Mouse (Mus musculus) layer of hippocampus, adult 18-20 months (tissue): ENCODE data around the gene Naa16. TPM values are rescaled to one million over a fixed set of nuclear protein-coding genes. Genes with fewer than 3 reads are reported as not detected.

ENCODE experiments used
- DNase-seq, 2 experiments: peaks; one replicate each; pipeline ENCODE4 v3.0.0; 2022; ENCODE audit warnings: low spot score in 2 of 2
- total RNA-seq, 2 experiments: library from RNA; stranded (reverse); gene quantifications; 2 replicates each; pipeline ENCODE4 v1.2.3; 2021

The Naa16 gene
- total RNA-seq, 2 experiments from 2014 or later: 12.4 to 13.8 TPM

GRCm38 (mm10) chr14:79277922-79278321 is 112.7 kb downstream of the Naa16 start:
- no peak for DNase-seq

GRCm38 (mm10) chr14:79275870-79276395 is 114.6 kb downstream of the Naa16 start:
- DNase-seq: no peak

- no peak for DNase-seq
These were observed 115.1 kb downstream of the Naa16 start for GRCm38 (mm10) chr14:79275441-79275840.

Other genes with a start within 250 kb of the Naa16 start
- not detected for gene Zfp957, start 143.4 kb downstream of the Naa16 start, total RNA-seq
- 10 to 100 TPM; 41.4 to 42.2 TPM for gene Rgcc, start 89.1 kb downstream of the Naa16 start, total RNA-seq
- 1 to 10 TPM; 5.5 to 6.8 TPM for gene Mtrf1, start 7.0 kb upstream of the Naa16 start, total RNA-seq
- gene Kbtbd7, start 35.7 kb upstream of the Naa16 start, total RNA-seq: 10 to 100 TPM; 42.9 to 48.0 TPM
- 1 to 10 TPM; 1.2 to 1.3 TPM for gene Kbtbd6, start 61.1 kb upstream of the Naa16 start, total RNA-seq
- gene Elf1, start 90.4 kb upstream of the Naa16 start, total RNA-seq: 1 to 10 TPM; 4.7 to 5.1 TPM
- 10 to 100 TPM; 50.0 to 54.8 TPM for gene Wbp4, start 90.7 kb upstream of the Naa16 start, total RNA-seq
- 10 to 100 TPM; 89.7 to 93.8 TPM for gene Sugt1, start 196.9 kb upstream of the Naa16 start, total RNA-seq